Mouse (Mus musculus): ENCODE results near the gene Smarce1. TPM values are rescaled to one million over a fixed set of nuclear protein-coding genes. Genes with fewer than 3 reads are reported as not detected.

Smarce1 gene
- total and polyA plus RNA-seq, 3 experiments: 243 to 277 TPM; not detected in 1

- Histone ChIP-seq H3K79me2 (ENCODE audit: control insufficient read depth, insufficient read depth, low read length, poor library complexity) (no peaks in the 10 kb centered on the region), H3K27me3 (ENCODE audit: control insufficient read depth in 1 of 2, insufficient read depth in 2 of 2, low read length in 2 of 2) (peaks cover 5 to 15% of the 10 kb centered on the region in 2 experiments), H3K9me3 (replicated peaks; ENCODE audit: insufficient read depth, low read length) (no peaks in the 10 kb centered on the region), H3K4me1 (ENCODE audit: control insufficient read depth in 1 of 2, insufficient read depth in 2 of 2, low read length in 2 of 2) (no peaks in the 10 kb centered on the region), H3K36me3 (ENCODE audit: control insufficient read depth in 1 of 2, insufficient read depth in 2 of 2, low read length in 2 of 2) (no peaks in the 10 kb centered on the region), H3K27ac (ENCODE audit: control insufficient read depth, low read depth, low read length) (no peak overlapping the region), H3K9ac (ENCODE audit: control insufficient read depth, low read depth, low read length, poor library complexity, severe bottlenecking) (no peak overlapping the region), H3K4me3 (ENCODE audit: control insufficient read depth in 1 of 2, insufficient read depth in 1 of 2, low read depth in 2 of 2, low read length in 2 of 2) (no peak overlapping the region)
- DNase-seq (ENCODE audit: low read depth, low spot score): no peak
- TF ChIP-seq HCFC1 (IDR thresholded peaks at IDR 0.05; ENCODE audit: low read depth, low read length): no peak
- TF ChIP-seq GATA1 (IDR thresholded peaks at IDR 0.05; ENCODE audit: low read depth, low read length): no peak
- TF ChIP-seq CHD1 (IDR thresholded peaks at IDR 0.05; ENCODE audit: low read depth, low read length): no peak
- no peak for TF ChIP-seq MYC (IDR thresholded peaks at IDR 0.05; ENCODE audit: low read depth, low read length)
- TF ChIP-seq EP300 (IDR thresholded peaks at IDR 0.05; ENCODE audit: low read depth in 1 of 2, low read length in 2 of 2): no peak
- no peak for TF ChIP-seq ZNF384 (IDR thresholded peaks at IDR 0.05; ENCODE audit: low read depth, low read length)
- TF ChIP-seq CTCF (IDR thresholded peaks at IDR 0.05 in 2 of 3, conservative IDR thresholded peaks at IDR 0.05 in 1 of 3; ENCODE audit: control insufficient read depth in 1 of 3, insufficient read depth in 1 of 3, low read depth in 2 of 3, low read length in 3 of 3, poor library complexity in 1 of 3, severe bottlenecking in 1 of 3): no peak
- TF ChIP-seq MAZ (IDR thresholded peaks at IDR 0.05; ENCODE audit: low read depth, low read length): no peak
- no peak for TF ChIP-seq CHD2 (IDR thresholded peaks at IDR 0.05; ENCODE audit: low read length)
- TF ChIP-seq TBP (IDR thresholded peaks at IDR 0.05; ENCODE audit: low read depth, low read length): no peak
- TF ChIP-seq USF1 (IDR thresholded peaks at IDR 0.05; ENCODE audit: low read depth, low read length): no peak
- no peak for TF ChIP-seq USF2 (IDR thresholded peaks at IDR 0.05; ENCODE audit: borderline replicate concordance in 1 of 2, insufficient read depth in 1 of 2, low read depth in 1 of 2, low read length in 2 of 2)
- no peak for TF ChIP-seq ZKSCAN1 (IDR thresholded peaks at IDR 0.05; ENCODE audit: low read depth, low read length)
- no peak for TF ChIP-seq BHLHE40 (IDR thresholded peaks at IDR 0.05; ENCODE audit: borderline replicate concordance, low read depth, low read length)
- no peak for TF ChIP-seq POLR2A (IDR thresholded peaks at IDR 0.05; ENCODE audit: control insufficient read depth in 1 of 2, insufficient read depth in 1 of 2, low read depth in 1 of 2, low read length in 2 of 2, poor library complexity in 1 of 2)
- TF ChIP-seq RCOR1 (IDR thresholded peaks at IDR 0.05; ENCODE audit: low read depth, low read length): no peak
These were observed 50.7 kb downstream of the Smarce1 start for GRCm38 (mm10) chr11:99180071-99180470.

GRCm38 (mm10) chr11:99177925-99178198 is 53.0 kb downstream of the Smarce1 start:
- no peak overlapping the region for H3K4me3 ChIP-seq (ENCODE audit: control insufficient read depth in 1 of 2, insufficient read depth in 1 of 2, low read depth in 2 of 2, low read length in 2 of 2)
- peaks cover 3 to 11% of the 10 kb centered on the region in 2 experiments for H3K27me3 ChIP-seq (ENCODE audit: control insufficient read depth in 1 of 2, insufficient read depth in 2 of 2, low read length in 2 of 2)
- H3K27ac ChIP-seq (ENCODE audit: control insufficient read depth, low read depth, low read length): no peak overlapping the region
- no peaks in the 10 kb centered on the region for H3K36me3 ChIP-seq (ENCODE audit: control insufficient read depth in 1 of 2, insufficient read depth in 2 of 2, low read length in 2 of 2)
- H3K9me3 ChIP-seq (replicated peaks; ENCODE audit: insufficient read depth, low read length): no peaks in the 10 kb centered on the region
- TF ChIP-seq RAD21 (IDR thresholded peaks at IDR 0.05; ENCODE audit: low read depth, low read length) (no peak), MAX (IDR thresholded peaks at IDR 0.05; ENCODE audit: low read length) (no peak), MAZ (IDR thresholded peaks at IDR 0.05; ENCODE audit: low read depth, low read length) (no peak), KAT2A (conservative IDR thresholded peaks at IDR 0.05; ENCODE audit: low read depth, low read length) (no peak), TCF12 (IDR thresholded peaks at IDR 0.05; ENCODE audit: low read depth, low read length) (no peak), MYB (IDR thresholded peaks at IDR 0.05; ENCODE audit: low read depth, low read length) (no peak), POLR2AphosphoS5 (IDR thresholded peaks at IDR 0.05; ENCODE audit: borderline replicate concordance, low read depth, low read length) (no peak), BHLHE40 (IDR thresholded peaks at IDR 0.05; ENCODE audit: borderline replicate concordance, low read depth, low read length) (no peak), RCOR1 (IDR thresholded peaks at IDR 0.05; ENCODE audit: low read depth, low read length) (no peak), ZC3H11A (IDR thresholded peaks at IDR 0.05; ENCODE audit: low read depth, low read length) (no peak), TAL1 (IDR thresholded peaks at IDR 0.05; ENCODE audit: low read length) (no peak), ZKSCAN1 (IDR thresholded peaks at IDR 0.05; ENCODE audit: low read depth, low read length) (no peak), POLR2AphosphoS2 (IDR thresholded peaks at IDR 0.05; ENCODE audit: low read length) (no peak), SMC3 (IDR thresholded peaks at IDR 0.05; ENCODE audit: low read depth, low read length) (no peak), SIN3A (IDR thresholded peaks at IDR 0.05; ENCODE audit: low read length) (no peak), UBTF (IDR thresholded peaks at IDR 0.05; ENCODE audit: borderline replicate concordance, insufficient read depth, low read depth, low read length) (no peak), NRF1 (IDR thresholded peaks at IDR 0.05; ENCODE audit: insufficient read depth, low read depth, low read length, poor library complexity, severe bottlenecking) (no peak)
- DNase-seq (ENCODE audit: low read depth, low spot score): no peak
- H3K9ac ChIP-seq (ENCODE audit: control insufficient read depth, low read depth, low read length, poor library complexity, severe bottlenecking): no peak overlapping the region
- no peaks in the 10 kb centered on the region for H3K4me1 ChIP-seq (ENCODE audit: control insufficient read depth in 1 of 2, insufficient read depth in 2 of 2, low read length in 2 of 2)
- H3K79me2 ChIP-seq (ENCODE audit: control insufficient read depth, insufficient read depth, low read length, poor library complexity): no peaks in the 10 kb centered on the region

Data from MEL (cell line).